10 mouse cellular contexts compared by ENCODE assay signal in genomic region chr6:124995831-124996403, GRCm38 (mm10). TPM values are rescaled to one million over a fixed set of nuclear protein-coding genes. Genes with fewer than 3 reads are reported as not detected.
DNase-seq lines count a peak whose midpoint lies in the region; ATAC-seq lines count a peak whose summit lies in the region.
"Had no signal": no experiment of that assay in that cellular context is flagged by ENCODE, and none has a peak within 500 bp of the region (broad histone marks: within the 10 kb centered on the region; RNA-seq: fewer than 3 reads in every experiment).

No protein-coding gene starts in this region.

- no peaks in the 10 kb centered on the region for H3K9me3 ChIP-seq in kidney, embryonic 14.5 days (ENCODE audit: control insufficient read depth, low read length)
- H3K9me3 ChIP-seq in embryonic facial prominence, embryonic 13.5 days: no peaks in the 10 kb centered on the region
- no peaks in the 10 kb centered on the region for H3K9me3 ChIP-seq in hindbrain, embryonic 14.5 days (ENCODE audit: control insufficient read depth, low read length)
- H3K9me3 ChIP-seq in midbrain, embryonic 15.5 days: no peaks in the 10 kb centered on the region

- H3K4me1 ChIP-seq in kidney, embryonic 14.5 days (ENCODE audit: control insufficient read depth, insufficient read depth, low read length): peaks cover 18% of the 10 kb centered on the region; the same call in 1 of the 2 replicates
- H3K4me1 ChIP-seq in embryonic facial prominence, embryonic 13.5 days: peaks cover 33% of the 10 kb centered on the region
- H3K4me1 ChIP-seq in hindbrain, embryonic 14.5 days (replicated peaks; ENCODE audit: control insufficient read depth, insufficient read depth, low read length): peaks cover 20% of the 10 kb centered on the region
- H3K4me1 ChIP-seq in midbrain, embryonic 15.5 days: peaks cover 42% of the 10 kb centered on the region

- no peak for DNase-seq in kidney, adult 8-10 months
- no peak for DNase-seq in hindbrain, embryonic 14.5 days (ENCODE audit: low spot score)
- no peak for DNase-seq in testis, postnatal 10 days (ENCODE audit: low spot score)
- DNase-seq in Muller cell, postnatal 12 days (ENCODE audit: inconsistent ontology term): no peak

- H3K36me3 ChIP-seq in kidney, embryonic 14.5 days (ENCODE audit: control insufficient read depth, insufficient read depth, low read length): no peaks in the 10 kb centered on the region
- H3K36me3 ChIP-seq in embryonic facial prominence, embryonic 13.5 days: no peaks in the 10 kb centered on the region
- H3K36me3 ChIP-seq in hindbrain, embryonic 14.5 days (replicated peaks; ENCODE audit: control insufficient read depth, insufficient read depth): peaks cover 17% of the 10 kb centered on the region; the same call in 1 of the 2 replicates
- H3K36me3 ChIP-seq in midbrain, embryonic 15.5 days (replicated peaks): peaks cover 5% of the 10 kb centered on the region; the same call in 1 of the 2 replicates

- peaks cover 57% of the 10 kb centered on the region for H3K27me3 ChIP-seq in kidney, embryonic 14.5 days (ENCODE audit: control insufficient read depth, insufficient read depth, low read length)
- H3K27me3 ChIP-seq in embryonic facial prominence, embryonic 13.5 days: peaks cover 96% of the 10 kb centered on the region
- peaks cover 55% of the 10 kb centered on the region for H3K27me3 ChIP-seq in hindbrain, embryonic 14.5 days (ENCODE audit: control insufficient read depth, insufficient read depth, low read length)
- H3K27me3 ChIP-seq in midbrain, embryonic 15.5 days (replicated peaks): peaks cover 26% of the 10 kb centered on the region

- peak overlapping the region; percentile 98 for H3K4me2 ChIP-seq in kidney, embryonic 14.5 days (replicated peaks; ENCODE audit: low read depth, low read length)
- H3K4me2 ChIP-seq in embryonic facial prominence, embryonic 13.5 days: peak overlapping the region; percentile 99
- peak overlapping the region; percentile 88 for H3K4me2 ChIP-seq in hindbrain, embryonic 14.5 days (replicated peaks)
- H3K4me2 ChIP-seq in midbrain, embryonic 15.5 days: peak overlapping the region; percentile 89

- no peak overlapping the region for H3K27ac ChIP-seq in kidney, embryonic 14.5 days (ENCODE audit: low read depth, low read length)
- H3K27ac ChIP-seq in embryonic facial prominence, embryonic 13.5 days: no peak overlapping the region
- H3K27ac ChIP-seq in hindbrain, embryonic 14.5 days: peak overlapping the region; percentile 88
- H3K27ac ChIP-seq in midbrain, embryonic 15.5 days: peak overlapping the region; percentile 90

- no peak overlapping the region for H3K4me3 ChIP-seq in kidney, embryonic 14.5 days (ENCODE audit: low read length)
- H3K4me3 ChIP-seq in embryonic facial prominence, embryonic 13.5 days: peak overlapping the region; percentile 60
- peak overlapping the region; percentile 87 for H3K4me3 ChIP-seq in hindbrain, embryonic 14.5 days (replicated peaks; ENCODE audit: low read length)
- H3K4me3 ChIP-seq in midbrain, embryonic 15.5 days: peak overlapping the region; percentile 88

- no peak overlapping the region for H3K9ac ChIP-seq in kidney, embryonic 14.5 days (ENCODE audit: low read depth, low read length)
- H3K9ac ChIP-seq in embryonic facial prominence, embryonic 13.5 days: peak overlapping the region; percentile 77
- peak overlapping the region; percentile 97 for H3K9ac ChIP-seq in hindbrain, embryonic 14.5 days
- peak overlapping the region; percentile 96 for H3K9ac ChIP-seq in midbrain, embryonic 15.5 days

- WGBS in kidney, embryonic 14.5 days: 47% methylated on average over 8 of the region's 8 CpGs
- WGBS in embryonic facial prominence, embryonic 13.5 days: 37% methylated on average over 8 of the region's 8 CpGs
- 46% methylated on average over 8 of the region's 8 CpGs for WGBS in hindbrain, embryonic 14.5 days
- 41% methylated on average over 8 of the region's 8 CpGs for WGBS in midbrain, embryonic 15.5 days

- no peak for ATAC-seq in kidney, embryonic 14.5 days (ENCODE audit: low FRiP score, low TSS enrichment)
- no peak for ATAC-seq in embryonic facial prominence, embryonic 13.5 days (ENCODE audit: insufficient number of reproducible peaks, insufficient read depth, low FRiP score, low TSS enrichment, low read depth)
- no peak for ATAC-seq in hindbrain, embryonic 14.5 days (ENCODE audit: low FRiP score)
- no peak for ATAC-seq in midbrain, embryonic 15.5 days (replicated peaks)
- ATAC-seq in megakaryocyte progenitor cell, adult 5-6 weeks (replicated peaks; ENCODE audit: poor library complexity): no peak

RNA-seq across cellular contexts. Expression of gene Pianp, which starts 0.6 kb away (rescaled TPM):
- 1.0 and 1.2 TPM in 2 replicates for polyA plus RNA-seq in kidney, embryonic 14.5 days (2014; fragmentation: Nextera tagmentation; extraction: Ambion mirVana)
- polyA plus RNA-seq in embryonic facial prominence, embryonic 13.5 days (2015; fragmentation: Nextera tagmentation; extraction: Ambion mirVana): 10.0 TPM in 2 replicates
- polyA plus RNA-seq in hindbrain, embryonic 14.5 days (2014; fragmentation: Nextera tagmentation; extraction: Ambion mirVana): 47.8 and 53.8 TPM in 2 replicates
- polyA plus RNA-seq in midbrain, embryonic 15.5 days (2015; fragmentation: Nextera tagmentation; extraction: Ambion mirVana): 70.8 and 75.8 TPM in 2 replicates
- total RNA-seq in megakaryocyte progenitor cell, adult 5-6 weeks (2015): 0.15 TPM in 1 of 2 replicates, not detected in the other
- total RNA-seq in megakaryocyte progenitor cell, adult 5-6 weeks (2017): not detected in 2 replicates
- total RNA-seq: common myeloid progenitor, adult 5-6 weeks; megakaryocyte-erythroid progenitor cell, adult 5-6 weeks had no signal

RNA-seq across cellular contexts. Expression of gene Zfp384, which starts 13.0 kb away (rescaled TPM):
- 12.5 and 15.0 TPM in 2 replicates for polyA plus RNA-seq in kidney, embryonic 14.5 days (2014; fragmentation: Nextera tagmentation; extraction: Ambion mirVana)
- 19.9 and 23.5 TPM in 2 replicates for polyA plus RNA-seq in embryonic facial prominence, embryonic 13.5 days (2015; fragmentation: Nextera tagmentation; extraction: Ambion mirVana)
- polyA plus RNA-seq in hindbrain, embryonic 14.5 days (2014; fragmentation: Nextera tagmentation; extraction: Ambion mirVana): 12.0 and 14.6 TPM in 2 replicates
- 19.1 and 19.9 TPM in 2 replicates for polyA plus RNA-seq in midbrain, embryonic 15.5 days (2015; fragmentation: Nextera tagmentation; extraction: Ambion mirVana)
- total RNA-seq in megakaryocyte progenitor cell, adult 5-6 weeks (2015): 67.9 and 69.9 TPM in 2 replicates
- 26.2 and 29.3 TPM in 2 replicates for total RNA-seq in megakaryocyte progenitor cell, adult 5-6 weeks (2017)

RNA-seq across cellular contexts. Expression of gene Cops7a, which starts 30.6 kb away (rescaled TPM):
- polyA plus RNA-seq in kidney, embryonic 14.5 days (2014; fragmentation: Nextera tagmentation; extraction: Ambion mirVana): 144 and 162 TPM in 2 replicates
- polyA plus RNA-seq in embryonic facial prominence, embryonic 13.5 days (2015; fragmentation: Nextera tagmentation; extraction: Ambion mirVana): 124 and 138 TPM in 2 replicates
- 92.4 and 93.1 TPM in 2 replicates for polyA plus RNA-seq in hindbrain, embryonic 14.5 days (2014; fragmentation: Nextera tagmentation; extraction: Ambion mirVana)
- 94.5 and 95.5 TPM in 2 replicates for polyA plus RNA-seq in midbrain, embryonic 15.5 days (2015; fragmentation: Nextera tagmentation; extraction: Ambion mirVana)
- total RNA-seq in megakaryocyte progenitor cell, adult 5-6 weeks (2015): 86.3 and 90.2 TPM in 2 replicates
- total RNA-seq in megakaryocyte progenitor cell, adult 5-6 weeks (2017): 56.1 and 61.8 TPM in 2 replicates

RNA-seq across cellular contexts. Expression of gene Ing4, which starts 43.6 kb away (rescaled TPM):
- 111 and 144 TPM in 2 replicates for polyA plus RNA-seq in kidney, embryonic 14.5 days (2014; fragmentation: Nextera tagmentation; extraction: Ambion mirVana)
- polyA plus RNA-seq in embryonic facial prominence, embryonic 13.5 days (2015; fragmentation: Nextera tagmentation; extraction: Ambion mirVana): 164 and 187 TPM in 2 replicates
- 112 and 113 TPM in 2 replicates for polyA plus RNA-seq in hindbrain, embryonic 14.5 days (2014; fragmentation: Nextera tagmentation; extraction: Ambion mirVana)
- polyA plus RNA-seq in midbrain, embryonic 15.5 days (2015; fragmentation: Nextera tagmentation; extraction: Ambion mirVana): 165 and 178 TPM in 2 replicates
- 22.8 and 25.2 TPM in 2 replicates for total RNA-seq in megakaryocyte progenitor cell, adult 5-6 weeks (2015)
- total RNA-seq in megakaryocyte progenitor cell, adult 5-6 weeks (2017): 44.4 and 49.8 TPM in 2 replicates

RNA-seq across cellular contexts. Expression of gene Acrbp, which starts 53.6 kb away (rescaled TPM):
- 14.0 and 14.7 TPM in 2 replicates for polyA plus RNA-seq in kidney, embryonic 14.5 days (2014; fragmentation: Nextera tagmentation; extraction: Ambion mirVana)
- polyA plus RNA-seq in embryonic facial prominence, embryonic 13.5 days (2015; fragmentation: Nextera tagmentation; extraction: Ambion mirVana): 21.7 and 22.7 TPM in 2 replicates
- 17.1 and 18.7 TPM in 2 replicates for polyA plus RNA-seq in hindbrain, embryonic 14.5 days (2014; fragmentation: Nextera tagmentation; extraction: Ambion mirVana)
- 18.4 and 19.6 TPM in 2 replicates for polyA plus RNA-seq in midbrain, embryonic 15.5 days (2015; fragmentation: Nextera tagmentation; extraction: Ambion mirVana)
- 8.1 and 9.5 TPM in 2 replicates for total RNA-seq in megakaryocyte progenitor cell, adult 5-6 weeks (2015)
- total RNA-seq in megakaryocyte progenitor cell, adult 5-6 weeks (2017): 3.6 and 5.8 TPM in 2 replicates

Comparison
In these comparisons a context has a peak if more than half of its experiments do, and no peak if none do; other contexts are left out.
1. H3K27ac ChIP-seq: peak in hindbrain, embryonic 14.5 days (single experiment) and midbrain, embryonic 15.5 days (single experiment); none in kidney, embryonic 14.5 days (single experiment) and embryonic facial prominence, embryonic 13.5 days (single experiment).
2. Peak in every context shown above with its lines, with median percentiles within 50 percentile points of each other: H3K4me2 ChIP-seq.